Mouse (Mus musculus) duodenum, adult 2 months (tissue): ENCODE measurements around the gene Gm31371. TPM values are rescaled to one million over a fixed set of nuclear protein-coding genes. Genes with fewer than 3 reads are reported as not detected.

Source experiments
- polyA plus RNA-seq: library from polyadenylated mRNA; depleted of rRNA; stranded (reverse); fragments of >200 nt; gene quantifications from 2 replicates; pipeline ENCODE4 v1.2.3, GENCODE M21; 2012; ENCODE audit warnings: low replicate concordance; rRNA removed

The Gm31371 gene
- not detected in 2 replicates for polyA plus RNA-seq

DNA sequence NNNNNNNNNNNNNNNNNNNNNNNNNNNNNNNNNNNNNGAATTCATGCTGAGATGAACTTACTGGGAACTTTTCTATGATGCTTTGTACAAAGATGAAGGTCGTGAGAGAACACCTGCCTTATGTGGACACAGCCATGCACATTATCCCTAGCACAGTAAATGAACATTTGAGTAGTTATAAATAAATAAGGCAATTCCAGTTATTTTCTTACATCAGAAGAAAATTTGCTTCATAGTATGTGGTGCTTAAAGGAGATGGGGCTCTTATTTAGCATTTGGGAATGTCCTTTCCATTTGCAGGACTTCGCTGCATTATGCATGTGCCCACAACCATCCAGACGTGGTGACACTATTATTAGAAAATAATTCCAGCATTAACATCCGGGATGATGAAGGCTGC, at the start of gene Gm31371:
TSS of gene Gm31371 (plus strand) at position 301 of the 400 bp plus-strand sequence.

Other genes with a start within 250 kb of the Gm31371 start
- gene 4930467E23Rik, start 173.8 kb upstream of the Gm31371 start, polyA plus RNA-seq: not detected in 2 replicates